Mouse (Mus musculus) liver, embryonic 12.5 days (tissue): Measurements from ENCODE around the gene Ablim2. TPM values are rescaled to one million over a fixed set of nuclear protein-coding genes. Genes with fewer than 3 reads are reported as not detected.

ENCODE experiments used
- ATAC-seq: fragments of 200-750 bp; cut with Nextera tagmentation; 2 replicates; pipeline ENCODE4 v1.8.0; 2017; ENCODE audit warnings: moderate number of reproducible peaks, mild to moderate bottlenecking, moderate library complexity
- H3K27ac ChIP-seq: fragments of 300-500 bp; sonication (generic); 2 replicates; pipeline ENCODE4 v1.5.1; 2016; ENCODE audit warnings: mild to moderate bottlenecking
- H3K27me3 ChIP-seq: fragments of 300-500 bp; sonication (generic); replicated peaks from 2 replicates; pipeline ENCODE4 v1.6.1; 2016; ENCODE audit warnings: mild to moderate bottlenecking, moderate library complexity
- H3K36me3 ChIP-seq: fragments of 300-500 bp; sonication (generic); 2 replicates; pipeline ENCODE4 v1.6.1; 2016; ENCODE audit warnings: mild to moderate bottlenecking, moderate library complexity
- H3K4me1 ChIP-seq: fragments of 300-500 bp; sonication (generic); 2 replicates; pipeline ENCODE4 v1.6.1; 2016
- H3K4me2 ChIP-seq: fragments of 300-500 bp; sonication (generic); 2 replicates; pipeline ENCODE4 v1.6.1; 2016; ENCODE audit warnings: mild to moderate bottlenecking, moderate library complexity
- H3K4me3 ChIP-seq: fragments of 300-500 bp; sonication (generic); 2 replicates; pipeline ENCODE4 v1.5.1; 2016; ENCODE audit warnings: mild to moderate bottlenecking, moderate library complexity
- H3K9ac ChIP-seq: fragments of 300-500 bp; sonication (generic); 2 replicates; pipeline ENCODE4 v1.6.1; 2016; ENCODE audit warnings: mild to moderate bottlenecking, moderate library complexity
- H3K9me3 ChIP-seq: fragments of 300-500 bp; sonication (generic); replicated peaks from 2 replicates; pipeline ENCODE4 v1.6.1; 2016; ENCODE audit warnings: mild to moderate bottlenecking, moderate library complexity
- WGBS: fragments of 180-500 bp; shearing (Covaris S2); methylation state at CpG from one replicate; pipeline ENCODE4 v1.1.7; 2016; ENCODE audit not compliant: insufficient replicate concordance; 5-methylcytosine and 5-hydroxymethylcytosine counted together
- polyA plus RNA-seq: library from polyadenylated mRNA; unstranded; fragments of >200 nt; fragmentation: Nextera tagmentation; extraction: Ambion mirVana; gene quantifications from 2 replicates; pipeline ENCODE4 v1.2.1, GENCODE M21; 2016

Ablim2 gene
- polyA plus RNA-seq, 1 experiment from 2014 or later = 0.12 TPM

GRCm38 (mm10) chr5:35826465-35826864, 68.8 kb downstream of the Ablim2 start:
- Histone ChIP-seq H3K4me3 (no peak overlapping the region), H3K9me3 (no peaks in the 10 kb centered on the region), H3K9ac (no peak overlapping the region), H3K27ac (no peak overlapping the region), H3K4me1 (no peaks in the 10 kb centered on the region), H3K36me3 (no peaks in the 10 kb centered on the region), H3K27me3 (no peaks in the 10 kb centered on the region; the same call in 1 of the 2 replicates), H3K4me2 (no peak overlapping the region)
- ATAC-seq = no peak
- 51% methylated on average over 5 of the region's 5 CpGs for WGBS

DNA sequence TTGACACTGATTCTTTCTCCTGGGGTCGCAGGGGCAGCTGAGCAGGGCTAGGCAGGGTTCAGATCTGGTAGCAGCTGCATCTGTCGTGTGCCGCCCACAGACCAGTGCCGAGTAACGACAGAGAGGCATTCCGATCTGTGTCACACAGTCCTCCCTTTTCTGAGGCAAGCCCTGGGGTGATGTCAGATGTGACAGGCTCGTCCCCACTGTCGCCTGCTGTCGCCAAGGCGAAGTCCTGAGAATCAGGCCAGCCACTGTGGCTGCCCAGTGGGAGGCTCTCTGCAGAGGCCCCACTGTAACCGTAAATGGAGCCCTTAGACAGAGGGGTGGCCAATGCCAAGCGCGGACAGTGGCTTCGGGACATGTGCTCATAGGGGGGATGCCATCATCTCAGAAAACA, 69.4 kb downstream of the Ablim2 start:
- H3K27ac ChIP-seq = no peak overlapping the region
- WGBS = 61% methylated on average over 14 of the region's 14 CpGs
- H3K4me3 ChIP-seq = no peak overlapping the region
- no peaks in the 10 kb centered on the region for H3K4me1 ChIP-seq
- H3K9me3 ChIP-seq = no peaks in the 10 kb centered on the region
- no peak overlapping the region for H3K4me2 ChIP-seq
- no peak for ATAC-seq
- no peaks in the 10 kb centered on the region for H3K36me3 ChIP-seq
- no peaks in the 10 kb centered on the region; the same call in 1 of the 2 replicates for H3K27me3 ChIP-seq
- H3K9ac ChIP-seq = no peak overlapping the region

DNA sequence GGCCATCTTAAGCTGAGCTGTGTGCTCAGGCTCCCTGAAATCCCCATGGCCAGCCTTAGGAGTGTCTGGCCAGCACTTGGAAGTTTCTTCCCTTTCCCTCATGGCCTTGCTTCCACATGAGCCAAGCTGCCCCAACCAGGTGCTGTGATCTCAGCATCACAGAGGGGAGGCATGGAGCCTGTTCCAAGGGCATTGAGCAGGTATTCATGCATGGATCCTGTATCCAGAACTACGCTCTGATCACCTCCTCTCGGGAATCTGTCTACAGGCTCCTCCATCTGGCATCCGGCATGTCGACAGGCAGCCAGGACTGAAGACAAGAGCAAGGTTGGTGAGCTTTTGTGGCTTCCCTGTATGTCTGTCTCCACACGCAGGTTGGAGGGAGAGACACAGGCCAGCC, 70.2 kb downstream of the Ablim2 start:
- no peaks in the 10 kb centered on the region; the same call in 1 of the 2 replicates for H3K27me3 ChIP-seq
- no peaks in the 10 kb centered on the region for H3K36me3 ChIP-seq
- no peak overlapping the region for H3K27ac ChIP-seq
- H3K4me2 ChIP-seq = no peak overlapping the region
- ATAC-seq = no peak
- 70% methylated on average over 5 of the region's 5 CpGs for WGBS
- H3K4me1 ChIP-seq = no peaks in the 10 kb centered on the region
- no peak overlapping the region for H3K9ac ChIP-seq
- H3K4me3 ChIP-seq = no peak overlapping the region
- no peaks in the 10 kb centered on the region for H3K9me3 ChIP-seq

GRCm38 (mm10) chr5:35830101-35830500, 72.4 kb downstream of the Ablim2 start:
- Histone ChIP-seq H3K36me3 (no peaks in the 10 kb centered on the region), H3K9me3 (no peaks in the 10 kb centered on the region), H3K4me3 (no peak overlapping the region), H3K27ac (no peak overlapping the region), H3K9ac (no peak overlapping the region), H3K27me3 (no peaks in the 10 kb centered on the region; the same call in 1 of the 2 replicates), H3K4me2 (no peak overlapping the region), H3K4me1 (no peaks in the 10 kb centered on the region)
- 52% methylated on average over 3 of the region's 3 CpGs for WGBS
- no peak for ATAC-seq

GRCm38 (mm10) chr5:35833881-35834280, 76.2 kb downstream of the Ablim2 start:
- H3K4me1 ChIP-seq = no peaks in the 10 kb centered on the region
- no peak for ATAC-seq
- 72% methylated on average over 4 of the region's 4 CpGs for WGBS
- no peak overlapping the region for H3K4me3 ChIP-seq
- H3K36me3 ChIP-seq = no peaks in the 10 kb centered on the region
- H3K9ac ChIP-seq = no peak overlapping the region
- H3K27ac ChIP-seq = no peak overlapping the region
- no peaks in the 10 kb centered on the region for H3K9me3 ChIP-seq
- H3K4me2 ChIP-seq = no peak overlapping the region
- no peaks in the 10 kb centered on the region; the same call in 1 of the 2 replicates for H3K27me3 ChIP-seq

DNA sequence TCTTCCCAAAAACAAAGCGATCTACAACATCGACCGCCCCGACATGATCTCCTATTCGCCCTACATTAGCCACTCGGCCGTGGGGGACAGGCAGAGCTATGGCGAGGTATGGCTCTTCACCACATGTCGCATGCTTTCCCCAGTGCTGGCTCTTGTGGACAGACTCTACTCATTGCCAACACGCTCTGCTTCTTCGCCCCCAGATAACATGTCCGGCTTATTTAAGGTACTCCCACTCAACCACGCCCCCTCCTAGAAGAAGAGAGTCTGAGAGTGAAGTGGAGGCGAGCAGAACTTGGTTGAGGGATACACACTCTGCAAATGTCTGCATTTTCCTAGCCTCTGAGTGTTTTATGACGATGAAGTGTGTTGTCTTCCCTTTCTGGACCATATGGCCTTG, 79.3 kb downstream of the Ablim2 start:
- 76% methylated on average over 15 of the region's 15 CpGs for WGBS
- Histone ChIP-seq H3K9ac (no peak overlapping the region), H3K27me3 (no peaks in the 10 kb centered on the region; the same call in 1 of the 2 replicates), H3K4me1 (no peaks in the 10 kb centered on the region), H3K9me3 (no peaks in the 10 kb centered on the region), H3K27ac (no peak overlapping the region), H3K36me3 (no peaks in the 10 kb centered on the region), H3K4me2 (no peak overlapping the region), H3K4me3 (no peak overlapping the region)
- no peak for ATAC-seq

- no peak for ATAC-seq
- Histone ChIP-seq H3K36me3 (no peaks in the 10 kb centered on the region), H3K27ac (no peak overlapping the region), H3K9me3 (no peaks in the 10 kb centered on the region), H3K27me3 (0 out of 2 replicates have a peak, but pooled peaks cover 1% of the 10 kb centered on the region), H3K4me1 (no peaks in the 10 kb centered on the region), H3K9ac (no peak overlapping the region), H3K4me3 (no peak overlapping the region), H3K4me2 (no peak overlapping the region)
- WGBS = 33% methylated on average over 2 of the region's 2 CpGs
These were observed 81.6 kb downstream of the Ablim2 start for GRCm38 (mm10) chr5:35839262-35839661.

- 51% methylated on average over 5 of the region's 5 CpGs for WGBS
- Histone ChIP-seq H3K27me3 (no peaks in the 10 kb centered on the region), H3K4me1 (no peaks in the 10 kb centered on the region)
These were observed 93.8 kb downstream of the Ablim2 start for GRCm38 (mm10) chr5:35851485-35851884.

GRCm38 (mm10) chr5:35853463-35853862, 95.8 kb downstream of the Ablim2 start:
- Histone ChIP-seq H3K27me3 (no peaks in the 10 kb centered on the region), H3K4me2 (no peak overlapping the region), H3K9me3 (no peaks in the 10 kb centered on the region), H3K4me1 (no peaks in the 10 kb centered on the region), H3K36me3 (no peaks in the 10 kb centered on the region), H3K4me3 (no peak overlapping the region), H3K9ac (no peak overlapping the region), H3K27ac (no peak overlapping the region)
- 69% methylated on average over 4 of the region's 4 CpGs for WGBS
- no peak for ATAC-seq

More at GRCm38 (mm10) chr5:35851485-35851884, 93.8 kb downstream of the Ablim2 start:
- H3K9me3 ChIP-seq = no peaks in the 10 kb centered on the region
- no peak overlapping the region for H3K27ac ChIP-seq
- ATAC-seq = no peak
- no peaks in the 10 kb centered on the region for H3K36me3 ChIP-seq
- H3K4me2 ChIP-seq = no peak overlapping the region
- H3K4me3 ChIP-seq = no peak overlapping the region
- H3K9ac ChIP-seq = no peak overlapping the region

DNA sequence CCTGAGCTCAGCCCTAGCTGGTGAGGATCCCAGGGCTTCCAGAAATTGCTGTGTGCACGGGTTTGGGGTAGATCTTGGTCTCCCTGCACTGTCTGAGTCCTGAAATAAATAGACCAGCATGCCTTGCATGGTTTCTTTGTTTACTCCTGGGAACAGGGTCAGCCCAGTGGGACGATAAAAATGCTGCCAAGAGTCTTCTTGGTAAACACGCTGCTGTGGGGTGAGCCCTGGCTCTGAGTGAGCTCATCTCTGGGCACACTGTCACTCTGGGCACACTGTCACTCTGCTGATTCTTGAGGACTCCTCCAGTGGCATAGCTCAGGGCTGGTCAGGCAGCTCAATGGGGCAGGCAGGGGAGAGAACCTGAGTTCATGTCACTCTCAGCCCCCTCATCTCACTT, 98.6 kb downstream of the Ablim2 start:
- Histone ChIP-seq H3K9ac (no peak overlapping the region), H3K4me1 (no peaks in the 10 kb centered on the region), H3K4me3 (no peak overlapping the region), H3K4me2 (no peak overlapping the region), H3K27ac (no peak overlapping the region), H3K27me3 (peaks cover 6% of the 10 kb centered on the region; the same call in 1 of the 2 replicates), H3K9me3 (no peaks in the 10 kb centered on the region), H3K36me3 (no peaks in the 10 kb centered on the region)
- 31% methylated on average over 3 of the region's 3 CpGs for WGBS
- ATAC-seq = no peak

DNA sequence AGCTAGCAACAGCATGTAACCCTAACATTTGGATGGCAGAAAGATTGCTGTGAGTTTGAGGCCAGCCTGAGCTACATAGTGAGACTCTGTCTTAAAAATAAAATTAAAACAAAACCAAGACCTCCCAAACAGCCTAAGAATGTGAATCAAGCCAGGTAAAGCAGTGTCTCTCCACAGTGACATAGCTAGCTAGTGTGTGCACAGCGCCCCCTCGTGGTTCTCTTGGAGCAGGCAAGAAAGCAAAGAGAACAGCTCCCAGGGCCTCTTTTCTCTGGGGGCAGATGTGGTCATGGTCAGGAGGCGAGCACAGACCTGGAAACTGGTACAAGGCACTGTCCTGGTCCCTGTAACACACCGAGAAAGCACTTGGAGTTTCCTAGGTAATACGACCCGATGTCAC, 100.4 kb downstream of the Ablim2 start:
- WGBS = 23% methylated on average over 6 of the region's 6 CpGs
- ATAC-seq = no peak; the same call in 1 of the 2 replicates

DNA sequence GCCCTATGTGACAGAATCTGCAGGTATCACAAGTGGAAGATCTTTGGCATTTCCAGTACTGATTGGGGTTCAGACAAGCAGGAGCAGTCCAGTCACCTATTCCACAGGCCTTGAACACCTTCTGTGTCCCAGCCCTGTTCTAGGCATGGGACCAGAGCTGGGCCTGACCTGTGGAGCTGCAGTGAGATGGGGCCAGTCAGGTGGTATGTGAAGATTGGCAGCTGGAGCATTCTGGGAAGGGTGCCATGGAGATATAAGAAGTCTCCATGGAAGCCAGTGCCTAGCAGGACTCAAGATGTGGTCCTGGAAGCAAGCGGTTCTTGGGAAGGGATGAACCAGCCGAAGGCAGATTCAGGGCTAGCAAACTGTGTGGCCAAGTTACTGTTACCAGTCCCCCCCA, 103.8 kb downstream of the Ablim2 start:
- 82% methylated on average over 2 of the region's 2 CpGs for WGBS
- H3K27me3 ChIP-seq = peaks cover 6% of the 10 kb centered on the region; the same call in 1 of the 2 replicates

More for the DNA sequence above, 100.4 kb downstream of the Ablim2 start:
- no peaks in the 10 kb centered on the region for H3K4me1 ChIP-seq
- H3K36me3 ChIP-seq = no peaks in the 10 kb centered on the region
- H3K27ac ChIP-seq = no peak overlapping the region
- no peak overlapping the region for H3K4me2 ChIP-seq
- H3K9ac ChIP-seq = no peak overlapping the region
- peaks cover 6% of the 10 kb centered on the region; the same call in 1 of the 2 replicates for H3K27me3 ChIP-seq
- no peaks in the 10 kb centered on the region for H3K9me3 ChIP-seq
- no peak overlapping the region for H3K4me3 ChIP-seq

GRCm38 (mm10) chr5:35869973-35870372, 112.3 kb downstream of the Ablim2 start:
- H3K4me2 ChIP-seq = no peak overlapping the region
- H3K36me3 ChIP-seq = no peaks in the 10 kb centered on the region
- ATAC-seq = no peak
- no peaks in the 10 kb centered on the region for H3K27me3 ChIP-seq
- H3K9ac ChIP-seq = no peak overlapping the region
- 53% methylated on average over 4 of the region's 4 CpGs for WGBS
- H3K9me3 ChIP-seq = no peaks in the 10 kb centered on the region
- no peak overlapping the region for H3K4me3 ChIP-seq
- no peak overlapping the region for H3K27ac ChIP-seq
- H3K4me1 ChIP-seq = no peaks in the 10 kb centered on the region

More for the DNA sequence above, 103.8 kb downstream of the Ablim2 start:
- ATAC-seq = no peak
- Histone ChIP-seq H3K4me1 (no peaks in the 10 kb centered on the region), H3K36me3 (no peaks in the 10 kb centered on the region), H3K9me3 (no peaks in the 10 kb centered on the region), H3K4me2 (no peak overlapping the region), H3K9ac (no peak overlapping the region), H3K4me3 (no peak overlapping the region), H3K27ac (no peak overlapping the region)
